Mouse (Mus musculus) heart, embryonic 10.5 days (tissue): Measurements from ENCODE around the gene Cyp11a1. TPM values are rescaled to one million over a fixed set of nuclear protein-coding genes. Genes with fewer than 3 reads are reported as not detected.

ENCODE experiments used
- DNase-seq: peaks from one replicate; pipeline ENCODE4 v3.0.0-alpha.2; 2017; ENCODE audit warnings: low spot score
- H3K27ac ChIP-seq: fragments of 300-500 bp; sonication (generic); 2 replicates; pipeline ENCODE4 v1.5.1; 2016; ENCODE audit warnings: mild to moderate bottlenecking
- H3K27me3 ChIP-seq: fragments of 300-500 bp; sonication (generic); 2 replicates; pipeline ENCODE4 v1.6.1; 2016; ENCODE audit warnings: mild to moderate bottlenecking; ENCODE audit not compliant: poor library complexity, insufficient read depth, severe bottlenecking
- H3K36me3 ChIP-seq: fragments of 300-500 bp; sonication (generic); 2 replicates; pipeline ENCODE4 v1.6.1; 2016; ENCODE audit warnings: mild to moderate bottlenecking, moderate library complexity
- H3K4me1 ChIP-seq: fragments of 300-500 bp; sonication (generic); 2 replicates; pipeline ENCODE4 v1.6.1; 2016; ENCODE audit warnings: mild to moderate bottlenecking
- H3K4me3 ChIP-seq: fragments of 300-500 bp; sonication (generic); 2 replicates; pipeline ENCODE4 v1.5.1; 2016; ENCODE audit warnings: mild to moderate bottlenecking, moderate library complexity
- H3K9me3 ChIP-seq: fragments of 300-500 bp; sonication (generic); 2 replicates; pipeline ENCODE4 v1.6.1; 2016; ENCODE audit warnings: mild to moderate bottlenecking, moderate library complexity
- WGBS: fragments of 180-500 bp; shearing (Covaris S2); methylation state at CpG from one replicate; pipeline ENCODE4 v1.1.7; 2016; 5-methylcytosine and 5-hydroxymethylcytosine counted together
- polyA plus RNA-seq: library from polyadenylated mRNA; unstranded; fragments of >200 nt; fragmentation: Nextera tagmentation; extraction: Ambion mirVana; gene quantifications from 2 replicates; pipeline ENCODE4 v1.2.1, GENCODE M21; 2016

Gene Cyp11a1
- polyA plus RNA-seq, 1 experiment from 2014 or later, result 0.10 TPM

DNA sequence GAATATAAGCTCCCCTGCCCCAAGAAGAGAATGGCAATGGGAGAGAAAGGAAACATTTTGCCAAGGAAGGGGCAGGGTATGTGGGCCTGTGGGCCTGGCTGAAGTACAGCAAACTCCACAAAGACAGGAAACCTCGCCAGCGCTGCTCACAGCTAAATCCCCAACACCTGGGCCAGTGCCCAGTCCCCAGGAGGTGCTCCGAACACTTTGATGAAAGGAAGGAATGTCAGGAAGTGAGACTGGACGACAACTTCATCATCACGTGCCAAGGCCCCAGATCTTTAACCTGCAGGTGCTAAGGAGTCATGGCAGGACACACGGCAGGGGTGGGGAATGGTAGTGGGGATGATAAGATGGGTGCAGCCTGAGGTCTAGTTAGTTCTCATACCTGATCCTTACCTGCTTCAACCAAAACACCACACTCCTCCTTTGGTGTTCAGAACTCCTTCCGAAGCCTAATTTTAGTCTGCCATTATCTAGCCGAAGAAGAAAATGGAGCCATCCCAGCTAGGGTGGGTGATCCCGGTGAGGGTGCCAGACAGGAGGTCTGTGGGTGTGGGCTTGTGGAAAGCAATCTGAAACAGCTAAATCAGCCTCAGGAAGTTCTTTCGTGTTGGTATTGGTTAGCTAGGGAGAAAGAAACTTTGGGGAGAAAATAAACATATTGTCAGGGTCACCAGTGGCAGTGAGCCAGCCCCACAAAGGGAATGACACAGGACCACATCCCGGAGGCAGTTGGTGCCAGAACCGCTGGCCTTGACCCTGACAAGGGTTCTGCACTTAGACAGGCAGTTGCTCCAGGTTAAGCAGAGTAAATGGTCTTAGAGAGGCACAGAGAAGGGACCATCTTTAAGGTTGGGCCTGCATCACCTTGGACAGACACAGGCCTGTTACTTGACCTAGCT lies 40.7 kb upstream of the Cyp11a1 start:
- DNase-seq, result no peak
- 55% methylated on average over 12 of the region's 12 CpGs for WGBS
- no peak overlapping the region for H3K27ac ChIP-seq
- H3K27me3 ChIP-seq, result peaks cover 15% of the 10 kb centered on the region; the same call in 1 of the 2 replicates
- H3K36me3 ChIP-seq, result no peaks in the 10 kb centered on the region
- H3K4me1 ChIP-seq, result peaks cover 50% of the 10 kb centered on the region
- H3K4me3 ChIP-seq, result no peak overlapping the region
- no peaks in the 10 kb centered on the region for H3K9me3 ChIP-seq

DNA sequence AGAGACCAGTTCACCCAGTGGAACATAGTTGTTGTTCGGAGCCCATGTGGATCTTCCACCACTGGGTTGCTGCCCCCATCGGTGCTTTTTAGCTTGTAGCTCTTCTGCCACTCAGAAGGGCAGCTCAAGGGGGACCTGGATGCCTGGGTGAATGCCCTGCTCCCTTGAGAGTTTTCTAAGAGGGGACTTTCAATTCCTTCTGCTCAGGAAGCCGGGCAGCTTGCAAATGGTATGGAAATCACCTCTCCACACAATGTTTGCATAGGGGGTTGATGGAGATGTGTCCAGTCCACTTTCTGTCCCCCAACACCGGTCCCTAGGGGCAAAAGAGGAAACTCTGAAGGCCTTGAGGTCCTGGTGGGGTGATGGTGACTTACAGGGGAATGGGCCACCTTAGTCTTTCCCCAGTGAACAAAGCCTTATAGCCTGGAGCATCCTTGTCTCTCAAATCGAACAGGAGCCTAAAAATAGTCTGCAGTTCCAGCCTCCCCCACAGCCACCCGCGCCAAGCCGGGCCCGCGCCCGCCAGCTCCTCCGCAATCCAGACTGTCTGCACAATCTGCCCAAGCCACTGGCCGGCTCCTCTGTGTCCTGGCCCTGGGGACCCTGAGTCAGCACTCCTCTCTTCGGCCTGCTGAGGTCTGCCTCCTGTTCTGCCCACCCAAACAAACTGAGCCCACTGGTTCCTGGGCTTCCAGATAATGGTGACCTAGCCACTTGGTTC lies 38.8 kb upstream of the Cyp11a1 start:
- WGBS, result 44% methylated on average over 14 of the region's 14 CpGs
- H3K4me3 ChIP-seq, result no peak overlapping the region
- H3K4me1 ChIP-seq, result peaks cover 41% of the 10 kb centered on the region
- H3K27me3 ChIP-seq, result peaks cover 8% of the 10 kb centered on the region; the same call in 1 of the 2 replicates
- no peaks in the 10 kb centered on the region for H3K9me3 ChIP-seq
- no peak for DNase-seq
- no peaks in the 10 kb centered on the region for H3K36me3 ChIP-seq
- peak overlapping the region; percentile 71 for H3K27ac ChIP-seq

DNA sequence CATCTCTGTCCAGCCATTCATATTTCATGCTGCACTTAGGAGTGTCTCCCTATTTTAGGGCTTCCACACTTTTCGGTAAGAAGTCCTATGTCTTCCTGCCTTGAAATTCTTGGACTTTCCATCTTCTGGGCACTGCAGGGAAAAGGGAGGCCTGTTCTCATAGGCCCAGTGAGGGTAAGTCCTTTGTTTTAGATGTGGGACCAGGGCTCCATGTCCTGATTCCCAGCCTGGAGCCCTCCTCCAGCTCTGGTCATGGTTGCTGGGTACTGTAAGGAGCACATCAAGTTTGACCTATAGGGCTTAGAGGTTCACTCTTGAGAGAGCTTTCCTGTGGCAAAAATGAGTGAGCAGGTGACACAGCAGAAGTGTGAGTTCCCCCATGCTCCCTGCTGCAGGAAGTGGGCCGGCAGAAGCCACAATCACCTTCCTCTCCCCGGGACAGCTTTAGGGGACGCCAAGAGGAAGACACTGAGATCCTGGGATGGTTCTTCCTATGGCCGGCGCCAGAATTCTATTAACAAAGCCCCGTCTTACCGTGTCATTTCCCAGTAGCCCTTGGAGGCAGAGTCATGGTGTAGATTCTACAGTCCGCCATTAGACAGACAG lies 37.9 kb upstream of the Cyp11a1 start:
- Histone ChIP-seq H3K27ac (peak overlapping the region; percentile 71; the same call in 1 of the 2 replicates), H3K4me3 (no peak overlapping the region), H3K36me3 (no peaks in the 10 kb centered on the region), H3K4me1 (peaks cover 40% of the 10 kb centered on the region), H3K9me3 (no peaks in the 10 kb centered on the region), H3K27me3 (peaks cover 8% of the 10 kb centered on the region; the same call in 1 of the 2 replicates)
- no peak for DNase-seq
- WGBS, result 81% methylated on average over 9 of the region's 9 CpGs

DNA sequence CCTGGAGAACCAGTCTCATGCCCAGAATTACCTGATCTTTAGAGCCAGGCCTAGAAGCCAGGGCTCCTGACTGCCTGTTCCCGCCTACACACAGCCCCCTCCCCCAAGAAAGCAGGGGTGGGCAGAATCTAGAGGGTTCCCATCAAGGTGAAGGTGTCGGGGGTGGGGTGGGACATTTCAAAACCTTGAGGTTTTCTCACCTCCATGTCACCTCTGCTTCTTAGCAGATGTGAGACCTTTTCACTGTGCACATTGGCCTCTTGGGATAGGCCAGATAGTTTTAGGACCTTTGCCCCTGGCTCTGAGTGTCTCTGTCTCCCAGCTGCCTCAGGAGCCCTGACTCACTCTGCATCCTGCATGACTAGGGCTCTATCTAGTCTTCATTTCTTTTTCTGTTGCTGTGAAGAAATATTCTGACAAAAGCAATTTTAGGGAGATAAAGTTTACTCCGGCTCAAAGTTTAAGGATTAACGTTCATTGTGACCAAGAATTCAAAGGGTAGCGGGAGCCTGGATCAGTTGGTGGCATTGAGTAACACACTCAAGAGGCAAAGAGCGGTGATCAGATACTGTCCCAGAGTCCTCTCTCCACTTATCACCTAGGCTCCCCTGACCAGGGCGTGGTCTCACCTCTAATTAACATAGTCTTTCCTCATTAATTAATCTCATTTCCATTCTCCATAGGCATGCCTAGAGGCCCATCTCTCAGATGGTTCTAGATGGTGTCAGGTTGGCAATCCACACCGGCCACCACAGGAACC lies 37.2 kb upstream of the Cyp11a1 start:
- Histone ChIP-seq H3K4me1 (peaks cover 46% of the 10 kb centered on the region), H3K27ac (no peak overlapping the region)
- 86% methylated on average over 8 of the region's 8 CpGs for WGBS

DNA sequence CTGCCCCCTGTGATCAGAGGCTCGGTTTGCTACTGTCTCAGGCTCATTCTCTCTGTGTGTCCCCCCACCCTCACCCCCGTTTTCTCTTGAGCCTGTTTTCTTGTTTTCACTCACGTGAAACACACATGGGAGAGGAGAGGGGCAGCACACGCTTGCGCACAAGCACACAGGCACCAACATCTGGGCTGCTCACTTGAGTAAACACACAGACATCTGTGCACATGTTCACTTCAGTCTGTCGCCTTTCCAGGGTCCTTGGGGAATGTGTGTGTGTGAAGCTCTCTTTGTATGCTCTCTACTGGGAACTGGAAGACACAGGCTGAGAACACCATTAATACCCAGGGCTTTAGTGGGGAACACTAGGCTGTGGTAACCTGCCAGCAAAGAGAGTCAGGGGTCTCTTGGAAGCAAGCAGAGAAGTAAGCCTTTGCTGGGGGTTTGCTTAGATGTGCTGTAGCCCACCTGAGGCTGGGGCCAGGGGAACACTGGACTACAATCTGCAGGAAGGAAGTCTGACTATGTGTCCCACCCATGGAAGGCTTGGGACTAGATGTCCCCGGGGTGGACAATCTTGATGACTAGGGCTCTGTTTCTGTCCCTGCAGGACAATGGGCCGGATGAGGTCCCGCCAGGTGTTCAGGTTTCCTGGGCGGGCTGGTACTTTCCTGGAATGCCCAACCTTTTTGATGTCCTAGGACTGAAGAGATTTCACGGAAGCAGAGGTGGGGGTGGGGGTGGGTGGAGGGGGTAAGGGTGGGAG lies 36.3 kb upstream of the Cyp11a1 start:
- Histone ChIP-seq H3K9me3 (no peaks in the 10 kb centered on the region), H3K4me3 (no peak overlapping the region), H3K27me3 (peaks cover 2% of the 10 kb centered on the region; the same call in 1 of the 2 replicates), H3K4me1 (peaks cover 49% of the 10 kb centered on the region), H3K36me3 (no peaks in the 10 kb centered on the region), H3K27ac (no peak overlapping the region)
- WGBS, result 72% methylated on average over 11 of the region's 11 CpGs
- no peak for DNase-seq

More for the DNA sequence above, 37.2 kb upstream of the Cyp11a1 start:
- DNase-seq, result no peak
- H3K4me3 ChIP-seq, result no peak overlapping the region
- peaks cover 8% of the 10 kb centered on the region; the same call in 1 of the 2 replicates for H3K27me3 ChIP-seq
- no peaks in the 10 kb centered on the region for H3K36me3 ChIP-seq
- H3K9me3 ChIP-seq, result no peaks in the 10 kb centered on the region

DNA sequence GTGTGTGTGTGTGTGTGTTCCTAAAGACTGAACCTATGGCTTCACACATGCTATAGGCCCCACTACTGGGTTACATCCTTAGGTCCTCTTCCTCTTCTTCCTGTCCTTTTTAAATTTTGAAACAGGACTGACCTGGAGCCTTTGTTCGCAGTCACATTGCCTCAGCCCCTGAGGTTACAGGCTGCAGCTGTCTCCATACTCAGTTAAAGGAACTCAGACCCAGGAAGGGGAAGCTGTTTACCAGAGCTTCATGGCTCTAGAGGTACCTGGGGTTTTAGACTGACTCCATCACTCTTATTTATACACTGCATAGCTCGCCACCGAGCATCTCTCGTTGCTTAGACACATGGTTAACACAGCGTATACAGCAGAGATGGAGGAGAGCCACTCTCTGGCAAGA lies 34.8 kb upstream of the Cyp11a1 start:
- Histone ChIP-seq H3K27me3 (no peaks in the 10 kb centered on the region), H3K4me3 (no peak overlapping the region), H3K9me3 (no peaks in the 10 kb centered on the region), H3K36me3 (no peaks in the 10 kb centered on the region), H3K4me1 (peaks cover 47% of the 10 kb centered on the region), H3K27ac (no peak overlapping the region)
- 89% methylated on average over 5 of the region's 5 CpGs for WGBS
- DNase-seq, result no peak

DNA sequence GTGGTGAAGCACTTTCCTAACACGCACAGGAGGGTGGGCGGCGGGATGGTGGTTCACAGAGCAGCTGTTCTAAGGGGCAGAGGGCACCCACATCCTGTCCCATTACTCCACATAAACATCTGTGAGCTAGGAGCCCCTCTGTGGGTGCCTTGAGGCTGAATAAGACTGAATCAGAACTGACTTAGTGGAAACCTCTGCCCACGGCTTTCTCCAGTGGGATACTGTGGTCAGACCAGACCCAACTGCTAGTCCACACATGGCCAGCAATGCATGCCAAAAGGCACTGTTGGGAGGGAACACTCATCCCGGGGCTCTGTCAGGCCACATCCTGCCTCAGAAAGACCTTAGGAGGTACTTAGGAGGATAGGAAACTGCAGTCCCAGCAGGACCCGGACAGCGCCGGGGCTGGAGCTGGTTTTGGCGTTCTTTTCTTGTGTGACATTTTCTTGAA lies 34.0 kb upstream of the Cyp11a1 start:
- Histone ChIP-seq H3K27me3 (no peaks in the 10 kb centered on the region), H3K36me3 (no peaks in the 10 kb centered on the region), H3K9me3 (no peaks in the 10 kb centered on the region), H3K4me1 (peaks cover 45% of the 10 kb centered on the region), H3K4me3 (no peak overlapping the region), H3K27ac (peak overlapping the region; percentile 56)
- DNase-seq, result no peak
- 52% methylated on average over 9 of the region's 9 CpGs for WGBS

DNA sequence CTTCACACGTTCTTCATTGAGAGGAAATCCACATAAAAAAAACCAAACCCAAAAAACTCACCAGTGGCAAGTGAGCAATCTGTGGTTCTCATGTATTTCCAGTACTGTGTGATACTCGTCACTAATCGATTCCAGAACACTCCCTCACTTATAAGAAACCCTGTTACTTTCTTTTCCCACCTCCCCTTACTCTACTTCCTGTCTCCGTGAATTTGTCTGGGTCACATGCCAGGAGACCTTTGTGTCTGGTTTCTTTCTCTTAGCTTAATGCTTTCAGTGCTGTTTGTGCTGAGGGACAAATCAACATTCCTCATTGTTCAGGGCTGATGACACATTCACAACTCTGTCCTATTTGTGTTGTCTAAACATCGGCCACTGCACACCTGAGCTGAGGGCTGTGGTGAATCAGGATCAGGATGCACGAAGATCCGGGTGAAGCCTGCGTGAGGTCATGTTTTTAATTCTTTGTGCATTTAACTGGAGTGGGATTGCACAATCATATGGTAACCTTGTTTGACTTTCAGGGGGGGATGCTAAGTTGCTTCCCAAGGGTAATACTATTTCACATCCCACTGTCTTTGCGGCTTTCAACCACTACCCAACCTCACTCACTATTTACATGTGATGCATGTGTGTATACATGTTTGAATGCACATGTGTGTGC lies 33.3 kb upstream of the Cyp11a1 start:
- H3K36me3 ChIP-seq, result no peaks in the 10 kb centered on the region
- H3K9me3 ChIP-seq, result no peaks in the 10 kb centered on the region
- H3K4me1 ChIP-seq, result peaks cover 37% of the 10 kb centered on the region
- H3K27ac ChIP-seq, result peak overlapping the region; percentile 56; the same call in 1 of the 2 replicates
- H3K4me3 ChIP-seq, result no peak overlapping the region
- no peak for DNase-seq
- no peaks in the 10 kb centered on the region for H3K27me3 ChIP-seq
- 54% methylated on average over 9 of the region's 9 CpGs for WGBS

DNA sequence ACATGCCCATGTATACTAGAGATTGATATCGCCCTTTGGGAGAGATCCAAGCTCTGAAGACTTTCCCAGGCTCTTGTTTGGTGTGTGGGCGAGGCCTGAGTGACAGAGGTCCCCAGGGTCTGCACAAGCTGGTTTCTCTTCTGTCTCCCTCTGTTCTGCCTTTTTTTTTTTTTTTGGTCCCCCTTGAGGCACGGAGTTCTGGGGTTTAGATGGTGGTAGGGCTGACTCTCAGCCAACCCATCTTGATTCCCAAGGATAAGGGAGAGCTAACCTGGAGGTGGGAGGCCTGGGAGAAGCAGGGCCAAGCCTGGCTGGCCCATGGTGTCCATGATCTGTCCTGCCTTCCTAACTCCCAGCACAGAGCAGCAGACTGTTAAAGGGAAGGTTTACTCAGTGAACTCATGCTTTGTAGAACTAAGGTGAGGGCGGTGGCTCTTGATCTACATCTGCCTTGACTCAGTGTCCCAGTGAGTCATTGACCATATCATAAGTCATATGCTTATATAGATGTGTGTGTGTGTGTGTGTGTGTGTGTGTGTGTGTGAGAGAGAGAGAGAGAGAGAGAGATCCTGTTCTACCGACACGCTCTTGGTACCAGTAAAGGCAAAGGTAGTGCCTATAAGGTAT lies 32.7 kb upstream of the Cyp11a1 start:
- Histone ChIP-seq H3K4me1 (peaks cover 39% of the 10 kb centered on the region), H3K27ac (no peak overlapping the region; the same call in 1 of the 2 replicates), H3K27me3 (no peaks in the 10 kb centered on the region), H3K36me3 (no peaks in the 10 kb centered on the region), H3K4me3 (no peak overlapping the region), H3K9me3 (no peaks in the 10 kb centered on the region)
- 86% methylated on average over 6 of the region's 6 CpGs for WGBS
- no peak for DNase-seq

DNA sequence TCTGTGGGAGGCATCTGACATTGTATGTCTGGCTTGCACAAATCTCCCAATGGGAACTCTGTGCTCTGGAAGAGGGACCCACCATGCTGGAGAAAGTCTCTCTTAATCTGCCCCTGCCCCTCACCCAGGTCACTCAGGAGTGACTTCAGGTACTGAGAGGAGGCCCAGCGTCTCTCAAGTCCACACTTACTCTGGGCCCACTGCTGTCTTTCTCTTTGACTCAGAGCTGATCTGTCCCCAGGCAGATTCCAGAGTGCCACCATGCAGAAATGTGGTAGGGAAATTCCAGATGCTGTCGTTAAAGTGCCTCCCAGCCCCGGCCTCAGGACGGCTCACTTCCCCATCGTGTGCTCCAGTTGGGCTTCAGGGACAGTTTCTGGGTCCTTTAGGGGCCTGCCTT lies 32.0 kb upstream of the Cyp11a1 start:
- Histone ChIP-seq H3K36me3 (no peaks in the 10 kb centered on the region), H3K27me3 (no peaks in the 10 kb centered on the region), H3K9me3 (no peaks in the 10 kb centered on the region), H3K27ac (peak overlapping the region; percentile 6; the same call in 1 of the 2 replicates), H3K4me1 (peaks cover 43% of the 10 kb centered on the region), H3K4me3 (no peak overlapping the region)
- WGBS, result 56% methylated on average over 5 of the region's 5 CpGs
- DNase-seq, result no peak

DNA sequence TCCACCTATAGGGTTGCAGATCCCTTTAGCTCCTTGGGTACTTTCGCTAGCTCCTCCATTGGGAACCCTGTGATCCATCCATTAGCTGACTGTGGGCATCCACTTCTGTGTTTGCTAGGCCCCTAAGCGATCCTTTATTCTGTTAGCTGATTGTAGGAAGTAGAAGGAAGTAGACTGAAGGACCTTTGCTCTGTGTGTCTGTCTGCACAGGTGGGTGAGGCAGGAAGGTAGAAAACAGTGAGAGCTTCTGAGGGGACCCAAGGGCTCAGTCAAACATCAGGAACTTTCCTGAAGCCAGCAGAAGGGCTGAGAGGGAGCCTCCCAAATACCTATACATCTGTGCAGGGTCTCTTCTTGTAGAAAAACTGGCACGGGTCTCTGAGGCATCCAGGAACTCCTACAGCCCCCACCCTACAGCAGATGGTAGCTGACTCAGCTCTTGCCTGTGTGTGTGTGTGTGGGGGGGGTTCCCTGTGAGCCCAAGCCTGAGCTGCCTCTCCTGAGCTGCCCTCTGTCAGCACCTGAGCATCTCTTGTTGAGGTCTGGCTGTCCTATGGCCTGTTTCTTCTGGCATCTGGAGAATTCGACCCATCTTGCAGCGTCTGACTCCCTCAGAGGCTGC lies 30.9 kb upstream of the Cyp11a1 start:
- Histone ChIP-seq H3K9me3 (no peaks in the 10 kb centered on the region), H3K36me3 (no peaks in the 10 kb centered on the region), H3K4me3 (no peak overlapping the region), H3K27ac (no peak overlapping the region), H3K27me3 (peaks cover 6% of the 10 kb centered on the region; the same call in 1 of the 2 replicates), H3K4me1 (peaks cover 45% of the 10 kb centered on the region)
- no peak for DNase-seq
- 66% methylated on average over 5 of the region's 5 CpGs for WGBS
